Mouse (Mus musculus) liver, adult 2 months (tissue): Measurements from ENCODE around the gene Fig4.

Experiments used
- CTCF ChIP-seq: fragments of 200-500 bp; IDR thresholded peaks from 2 replicates; pipeline ENCODE4 v1.5.1; 2011; ENCODE audit warnings: low read depth, low read length, control low read depth
- POLR2A ChIP-seq: fragments of 200-500 bp; IDR thresholded peaks from 2 replicates; pipeline ENCODE4 v1.6.1; 2011; ENCODE audit warnings: low read length, control low read depth; ENCODE audit not compliant: insufficient read depth; ENCODE audit errors: extremely low read depth

DNA sequence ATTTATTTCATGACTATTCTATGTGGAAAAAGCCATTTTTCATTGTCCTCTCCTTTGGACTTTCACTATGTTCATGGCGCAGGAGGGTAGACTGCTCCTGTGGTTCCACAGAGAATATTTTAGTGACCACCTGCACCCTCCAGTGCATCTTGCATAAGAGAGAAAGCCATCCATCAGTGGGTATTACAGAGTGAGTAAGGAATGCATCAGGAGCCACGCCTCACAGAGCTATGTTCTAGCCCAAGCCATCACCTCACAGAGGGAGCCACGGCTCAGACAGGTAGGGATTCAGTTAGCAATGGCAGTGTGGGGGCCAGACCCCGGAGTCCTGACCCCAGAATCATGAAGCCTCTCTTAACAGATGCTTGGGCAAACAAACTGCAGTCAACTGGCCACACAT is 93.5 kb downstream of the Fig4 start:
- TF ChIP-seq CTCF: no peak
- TF ChIP-seq POLR2A: no peak
